Mouse (Mus musculus) liver, embryonic 16.5 days (tissue): ENCODE results near the gene Pmfbp1. TPM values are rescaled to one million over a fixed set of nuclear protein-coding genes. Genes with fewer than 3 reads are reported as not detected.

ENCODE experiments used
- ATAC-seq: fragments of 200-750 bp; cut with Nextera tagmentation; 2 replicates; pipeline ENCODE4 v1.8.0; 2017; ENCODE audit warnings: low read depth, mild to moderate bottlenecking, moderate number of reproducible peaks, moderate library complexity
- H3K27ac ChIP-seq: fragments of 300-500 bp; sonication (generic); 2 replicates; pipeline ENCODE4 v1.5.1; 2014; ENCODE audit warnings: mild to moderate bottlenecking, low read length
- H3K27me3 ChIP-seq: fragments of 300-500 bp; sonication (generic); 2 replicates; pipeline ENCODE4 v1.6.1; 2014; ENCODE audit warnings: low read depth, low read length, mixed read lengths; ENCODE audit not compliant: control insufficient read depth, insufficient read depth
- H3K36me3 ChIP-seq: fragments of 300-500 bp; sonication (generic); 2 replicates; pipeline ENCODE4 v1.6.1; 2014; ENCODE audit warnings: mild to moderate bottlenecking; ENCODE audit not compliant: control insufficient read depth, insufficient read depth
- H3K4me1 ChIP-seq: fragments of 300-500 bp; sonication (generic); 2 replicates; pipeline ENCODE4 v1.6.1; 2014; ENCODE audit warnings: low read depth, low read length, mixed read lengths; ENCODE audit not compliant: control insufficient read depth
- H3K4me2 ChIP-seq: fragments of 300-500 bp; sonication (generic); 2 replicates; pipeline ENCODE4 v1.6.1; 2014; ENCODE audit warnings: low read depth, low read length, mixed read lengths
- H3K4me3 ChIP-seq: fragments of 300-500 bp; sonication (generic); 2 replicates; pipeline ENCODE4 v1.5.1; 2014; ENCODE audit warnings: low read depth, mild to moderate bottlenecking, low read length
- H3K9ac ChIP-seq: fragments of 300-500 bp; sonication (generic); 2 replicates; pipeline ENCODE4 v1.6.1; 2014; ENCODE audit warnings: low read depth, low read length
- H3K9me3 ChIP-seq: fragments of 300-500 bp; sonication (generic); replicated peaks from 2 replicates; pipeline ENCODE4 v1.6.1; 2016; ENCODE audit warnings: low read length; ENCODE audit not compliant: control insufficient read depth
- WGBS: fragments of 180-500 bp; shearing (Covaris S2); extraction: QIAGEN DNeasy Blood & Tissue Kit; methylation state at CpG from one replicate; pipeline ENCODE4 v1.1.7; 2014; ENCODE audit not compliant: insufficient replicate concordance; 5-methylcytosine and 5-hydroxymethylcytosine counted together
- polyA plus RNA-seq: library from polyadenylated mRNA; unstranded; fragments of >200 nt; fragmentation: Nextera tagmentation; extraction: Ambion mirVana; gene quantifications from 2 replicates; pipeline ENCODE4 v1.2.1, GENCODE M21; 2015

Pmfbp1 gene
- polyA plus RNA-seq, 1 experiment from 2014 or later, result not detected

DNA sequence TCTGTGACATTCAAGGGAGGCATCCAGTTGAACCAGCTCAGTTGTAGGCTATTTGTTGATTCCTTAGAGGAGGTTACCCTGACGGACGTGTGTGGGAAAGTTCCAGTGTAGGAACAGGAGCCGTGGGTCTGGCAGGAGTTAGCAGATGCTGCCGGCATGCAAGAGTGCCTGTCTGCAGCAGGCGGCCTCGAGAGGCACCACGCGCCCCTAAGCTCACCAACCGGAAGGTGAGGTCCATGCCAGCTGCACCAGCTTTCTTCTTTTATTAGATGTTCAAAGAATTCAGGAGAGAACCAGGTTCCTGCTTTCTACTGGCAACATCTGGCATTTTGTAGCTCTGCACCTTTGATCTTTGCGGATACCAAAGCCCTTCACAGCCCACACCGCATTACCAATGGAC, 9.1 kb upstream of the Pmfbp1 start:
- ATAC-seq, result no peak
- Histone ChIP-seq H3K9ac (no peak overlapping the region), H3K27ac (no peak overlapping the region), H3K4me3 (no peak overlapping the region), H3K36me3 (no peaks in the 10 kb centered on the region), H3K9me3 (no peaks in the 10 kb centered on the region), H3K4me1 (no peaks in the 10 kb centered on the region), H3K27me3 (no peaks in the 10 kb centered on the region), H3K4me2 (no peak overlapping the region)
- WGBS, result 73% methylated on average over 11 of the region's 11 CpGs

DNA sequence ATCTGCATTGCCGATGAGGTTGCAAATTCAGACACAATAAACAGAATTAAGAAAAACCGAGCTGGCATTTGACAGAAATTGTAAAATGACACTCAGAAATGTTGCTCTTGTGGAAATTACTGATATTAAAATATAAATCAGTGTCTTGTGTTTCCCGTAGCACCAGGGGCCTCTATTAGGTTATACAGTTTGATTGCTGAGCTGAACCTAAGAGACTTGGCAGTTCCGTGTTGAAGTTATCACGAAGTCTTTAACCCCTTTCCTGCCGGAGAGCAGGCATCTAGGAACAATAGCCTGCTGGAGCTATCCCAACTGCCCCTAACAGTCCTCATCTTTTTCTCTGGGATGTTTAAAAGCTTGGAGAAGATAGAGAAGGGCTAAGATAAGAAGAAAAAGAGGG, 8.3 kb upstream of the Pmfbp1 start:
- 37% methylated on average over 6 of the region's 6 CpGs for WGBS
- H3K4me2 ChIP-seq, result no peak overlapping the region
- H3K27me3 ChIP-seq, result no peaks in the 10 kb centered on the region
- ATAC-seq, result no peak
- no peak overlapping the region for H3K4me3 ChIP-seq
- H3K27ac ChIP-seq, result no peak overlapping the region
- H3K9me3 ChIP-seq, result no peaks in the 10 kb centered on the region
- H3K36me3 ChIP-seq, result no peaks in the 10 kb centered on the region
- no peak overlapping the region for H3K9ac ChIP-seq
- no peaks in the 10 kb centered on the region for H3K4me1 ChIP-seq

DNA sequence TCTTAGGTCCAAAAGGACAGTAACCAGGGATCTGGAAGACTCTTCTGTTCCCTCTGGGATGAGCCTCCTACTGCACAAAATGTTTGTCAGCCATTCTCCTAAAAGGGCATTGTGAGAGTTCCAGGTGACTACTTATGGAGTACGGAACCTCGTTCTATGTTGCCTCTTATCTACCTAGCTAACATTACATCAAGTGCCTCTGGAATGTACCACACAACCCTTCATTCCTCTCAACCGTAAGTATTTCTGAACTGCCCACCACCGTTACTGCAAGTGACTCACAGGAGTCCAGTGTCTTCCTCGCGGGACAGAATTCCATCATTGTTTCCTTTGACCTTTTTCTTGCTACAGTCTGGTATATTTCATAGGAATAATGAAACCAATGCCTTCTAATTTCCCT, 1.0 kb upstream of the Pmfbp1 start:
- 78% methylated on average over 6 of the region's 6 CpGs for WGBS
- H3K4me3 ChIP-seq, result no peak overlapping the region
- no peaks in the 10 kb centered on the region for H3K9me3 ChIP-seq
- no peak overlapping the region for H3K27ac ChIP-seq
- no peaks in the 10 kb centered on the region for H3K36me3 ChIP-seq
- no peak overlapping the region for H3K9ac ChIP-seq
- no peak for ATAC-seq
- H3K4me2 ChIP-seq, result no peak overlapping the region
- H3K4me1 ChIP-seq, result no peaks in the 10 kb centered on the region
- no peaks in the 10 kb centered on the region for H3K27me3 ChIP-seq

DNA sequence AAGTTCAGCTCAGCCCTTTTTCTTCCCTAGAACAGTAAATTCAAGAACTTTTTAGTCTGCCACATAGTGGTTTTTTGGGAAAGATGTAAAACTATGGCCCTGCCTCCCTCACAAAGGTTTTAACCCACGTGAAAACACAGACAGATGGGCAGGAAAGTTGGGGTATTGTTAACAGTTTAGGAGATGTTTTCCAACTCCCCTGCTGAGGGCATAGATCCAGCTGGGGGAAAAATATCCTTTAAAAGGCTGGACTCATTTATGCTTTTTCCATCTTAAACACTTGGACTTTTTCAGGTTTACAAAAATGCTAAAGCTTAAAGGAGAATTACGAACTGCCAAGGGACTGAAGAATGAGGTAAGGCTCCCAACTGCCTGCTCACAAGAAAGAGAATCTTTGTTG, 774 bp downstream of the Pmfbp1 start:
- Histone ChIP-seq H3K9me3 (no peaks in the 10 kb centered on the region), H3K27ac (no peak overlapping the region), H3K4me1 (no peaks in the 10 kb centered on the region), H3K9ac (no peak overlapping the region), H3K4me3 (no peak overlapping the region), H3K27me3 (no peaks in the 10 kb centered on the region), H3K4me2 (no peak overlapping the region), H3K36me3 (no peaks in the 10 kb centered on the region)
- no peak for ATAC-seq
- WGBS, result 39% methylated on average over 2 of the region's 2 CpGs

DNA sequence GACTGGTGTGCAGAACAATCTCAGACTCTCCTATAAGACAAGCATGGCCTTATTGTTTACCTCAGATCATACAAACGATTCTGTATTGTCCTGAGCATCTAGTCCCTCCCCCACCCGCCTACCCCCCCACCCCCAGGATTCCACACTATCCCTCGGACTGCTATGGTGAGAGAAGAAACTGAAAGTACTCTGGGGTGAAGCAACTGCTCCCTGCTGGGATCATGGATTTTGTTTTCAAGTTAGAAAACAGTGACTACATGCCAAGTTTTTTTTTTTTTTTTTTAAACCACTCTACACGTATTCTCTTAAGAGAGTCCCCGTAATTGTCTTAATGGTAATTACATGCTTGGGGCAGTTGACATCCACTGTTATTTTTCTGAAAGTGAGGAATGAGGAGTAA, 3.6 kb downstream of the Pmfbp1 start:
- Histone ChIP-seq H3K9ac (no peak overlapping the region), H3K4me2 (no peak overlapping the region), H3K4me3 (no peak overlapping the region), H3K36me3 (no peaks in the 10 kb centered on the region), H3K27ac (no peak overlapping the region), H3K27me3 (no peaks in the 10 kb centered on the region), H3K4me1 (no peaks in the 10 kb centered on the region), H3K9me3 (no peaks in the 10 kb centered on the region)
- no peak for ATAC-seq
- 61% methylated on average over 5 of the region's 5 CpGs for WGBS

DNA sequence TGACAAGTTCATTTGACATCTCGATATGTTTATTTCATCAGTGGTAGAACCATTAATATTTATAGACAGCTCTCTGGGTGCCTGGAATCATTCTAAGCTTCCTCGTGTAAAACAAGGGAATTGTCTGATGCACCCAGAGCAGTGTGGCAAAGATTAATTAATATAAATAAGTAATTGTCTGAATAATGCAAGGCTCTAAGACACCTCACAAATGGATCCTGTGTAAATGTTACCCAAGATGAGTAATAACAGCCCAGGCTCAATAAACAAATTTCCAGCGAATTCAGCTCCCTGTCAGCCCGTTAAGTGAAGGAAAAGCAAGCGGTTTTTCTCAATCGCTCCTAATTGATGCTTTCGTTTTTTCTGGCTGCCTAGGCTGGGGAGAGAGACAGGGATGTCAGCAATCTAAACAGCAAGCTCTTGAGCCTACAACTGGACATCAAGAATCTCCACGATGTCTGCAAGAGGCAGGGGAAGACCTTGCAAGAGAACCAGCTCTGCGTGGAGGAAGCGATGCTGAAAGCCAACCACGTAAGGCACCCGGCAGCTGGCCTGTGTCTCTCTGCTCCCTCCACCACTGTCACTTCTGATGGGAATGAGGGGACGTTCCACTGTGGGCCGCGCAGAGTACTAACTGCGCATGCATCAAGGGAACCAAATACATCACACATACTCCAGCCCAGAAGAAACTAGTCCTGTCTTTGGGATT, 5.3 kb downstream of the Pmfbp1 start:
- Histone ChIP-seq H3K9ac (no peak overlapping the region), H3K36me3 (no peaks in the 10 kb centered on the region), H3K4me3 (no peak overlapping the region), H3K27me3 (no peaks in the 10 kb centered on the region), H3K4me2 (no peak overlapping the region), H3K9me3 (no peaks in the 10 kb centered on the region), H3K4me1 (no peaks in the 10 kb centered on the region), H3K27ac (no peak overlapping the region)
- WGBS, result 74% methylated on average over 16 of the region's 16 CpGs
- no peak for ATAC-seq

DNA sequence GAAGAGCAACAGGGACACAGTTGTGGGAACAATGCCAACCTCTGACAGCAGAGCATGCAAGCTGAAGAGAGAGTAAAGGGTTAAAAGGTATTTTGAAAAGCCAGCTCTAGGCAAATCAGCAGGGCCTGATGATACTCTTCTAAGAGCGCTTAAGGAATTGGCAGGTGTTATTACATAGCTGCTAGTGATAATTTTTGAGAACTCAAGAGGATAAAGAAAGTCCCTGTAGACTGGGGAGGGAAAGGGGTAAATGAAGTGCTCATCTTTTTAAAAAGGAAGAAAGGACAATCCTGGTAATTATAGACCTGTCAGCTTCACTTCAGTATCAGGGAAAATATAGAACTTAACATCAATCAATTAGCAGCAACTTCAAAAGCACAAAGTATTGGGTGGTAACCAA, 9.7 kb downstream of the Pmfbp1 start:
- Histone ChIP-seq H3K4me1 (no peaks in the 10 kb centered on the region), H3K36me3 (no peaks in the 10 kb centered on the region), H3K9ac (no peak overlapping the region), H3K4me2 (no peak overlapping the region), H3K9me3 (no peaks in the 10 kb centered on the region), H3K4me3 (no peak overlapping the region), H3K27me3 (no peaks in the 10 kb centered on the region), H3K27ac (no peak overlapping the region)
- WGBS, result 62% methylated on average over 1 of the region's 1 CpGs
- no peak for ATAC-seq

GRCm38 (mm10) chr8:109505560-109505959, 11.7 kb downstream of the Pmfbp1 start:
- no peak for ATAC-seq
- no peaks in the 10 kb centered on the region for H3K27me3 ChIP-seq

GRCm38 (mm10) chr8:109524008-109524407, 30.2 kb downstream of the Pmfbp1 start:
- WGBS, result 31% methylated on average over 2 of the region's 2 CpGs
- ATAC-seq, result no peak
- no peaks in the 10 kb centered on the region for H3K36me3 ChIP-seq
- no peak overlapping the region for H3K4me3 ChIP-seq
- no peaks in the 10 kb centered on the region for H3K27me3 ChIP-seq
- no peak overlapping the region for H3K4me2 ChIP-seq
- no peaks in the 10 kb centered on the region for H3K4me1 ChIP-seq
- no peaks in the 10 kb centered on the region for H3K9me3 ChIP-seq
- no peak overlapping the region for H3K27ac ChIP-seq
- H3K9ac ChIP-seq, result no peak overlapping the region

More at GRCm38 (mm10) chr8:109505560-109505959, 11.7 kb downstream of the Pmfbp1 start:
- WGBS, result 68% methylated on average over 5 of the region's 5 CpGs
- no peak overlapping the region for H3K4me3 ChIP-seq
- no peak overlapping the region for H3K27ac ChIP-seq
- no peak overlapping the region for H3K4me2 ChIP-seq
- H3K9me3 ChIP-seq, result no peaks in the 10 kb centered on the region
- H3K36me3 ChIP-seq, result no peaks in the 10 kb centered on the region
- H3K9ac ChIP-seq, result no peak overlapping the region
- H3K4me1 ChIP-seq, result no peaks in the 10 kb centered on the region
